Mouse (Mus musculus): ENCODE data around the gene Cxcr6. TPM values are rescaled to one million over a fixed set of nuclear protein-coding genes. Genes with fewer than 3 reads are reported as not detected.

The Cxcr6 gene
- polyA plus RNA-seq, 1 experiment, result not detected

GRCm38 (mm10) chr9:123845120-123845519 is 38.8 kb downstream of the Cxcr6 start:
- no peak for TF ChIP-seq TAL1 (IDR thresholded peaks at IDR 0.05; ENCODE audit: low read length)
- H3K9me3 ChIP-seq (ENCODE audit: control insufficient read depth, low read length), result no peaks in the 10 kb centered on the region
- no peaks in the 10 kb centered on the region for H3K27me3 ChIP-seq (ENCODE audit: control insufficient read depth)
- H3K4me3 ChIP-seq (replicated peaks), result no peak overlapping the region
- H3K36me3 ChIP-seq (ENCODE audit: control insufficient read depth), result peaks cover 26% of the 10 kb centered on the region
- H3K4me1 ChIP-seq (ENCODE audit: control insufficient read depth), result peaks cover 55% of the 10 kb centered on the region

- Histone ChIP-seq H3K4me3 (replicated peaks) (no peak overlapping the region), H3K36me3 (ENCODE audit: control insufficient read depth) (peaks cover 15% of the 10 kb centered on the region), H3K27me3 (ENCODE audit: control insufficient read depth) (no peaks in the 10 kb centered on the region), H3K9me3 (ENCODE audit: control insufficient read depth, low read length) (no peaks in the 10 kb centered on the region), H3K4me1 (ENCODE audit: control insufficient read depth) (peaks cover 66% of the 10 kb centered on the region)
- TF ChIP-seq TAL1 (IDR thresholded peaks at IDR 0.05; ENCODE audit: low read length), result no peak
- peak; percentile 22; the same call in 1 of the 2 replicates for TF ChIP-seq GATA1 (IDR thresholded peaks at IDR 0.05; ENCODE audit: low read length)
These were observed 40.2 kb downstream of the Cxcr6 start for GRCm38 (mm10) chr9:123846490-123846889.

- H3K4me3 ChIP-seq (replicated peaks), result peak overlapping the region; percentile 78
- TF ChIP-seq GATA1 (IDR thresholded peaks at IDR 0.05; ENCODE audit: low read length) (no peak), TAL1 (IDR thresholded peaks at IDR 0.05; ENCODE audit: low read length) (no peak)
- H3K4me1 ChIP-seq (ENCODE audit: control insufficient read depth), result peaks cover 64% of the 10 kb centered on the region
- no peaks in the 10 kb centered on the region; the same call in 1 of the 2 replicates for H3K36me3 ChIP-seq (ENCODE audit: control insufficient read depth)
- no peaks in the 10 kb centered on the region for H3K27me3 ChIP-seq (ENCODE audit: control insufficient read depth)
- H3K9me3 ChIP-seq (ENCODE audit: control insufficient read depth, low read length), result no peaks in the 10 kb centered on the region
These were observed 43.9 kb downstream of the Cxcr6 start for GRCm38 (mm10) chr9:123849976-123850695.

GRCm38 (mm10) chr9:123850705-123851061 is 44.4 kb downstream of the Cxcr6 start:
- TF ChIP-seq GATA1 (IDR thresholded peaks at IDR 0.05; ENCODE audit: low read length), result no peak
- TF ChIP-seq TAL1 (IDR thresholded peaks at IDR 0.05; ENCODE audit: low read length), result no peak
- no peaks in the 10 kb centered on the region for H3K9me3 ChIP-seq (ENCODE audit: control insufficient read depth, low read length)
- peaks cover 58% of the 10 kb centered on the region for H3K4me1 ChIP-seq (ENCODE audit: control insufficient read depth)
- H3K36me3 ChIP-seq (ENCODE audit: control insufficient read depth), result no peaks in the 10 kb centered on the region; the same call in 1 of the 2 replicates
- peak overlapping the region; percentile 78 for H3K4me3 ChIP-seq (replicated peaks)
- no peaks in the 10 kb centered on the region; the same call in none of the 2 replicates for H3K27me3 ChIP-seq (ENCODE audit: control insufficient read depth)

GRCm38 (mm10) chr9:123851062-123851712 is 44.9 kb downstream of the Cxcr6 start:
- no peak for TF ChIP-seq TAL1 (IDR thresholded peaks at IDR 0.05; ENCODE audit: low read length)
- TF ChIP-seq GATA1 (IDR thresholded peaks at IDR 0.05; ENCODE audit: low read length), result no peak
- H3K4me1 ChIP-seq (ENCODE audit: control insufficient read depth), result peaks cover 53% of the 10 kb centered on the region
- H3K9me3 ChIP-seq (ENCODE audit: control insufficient read depth, low read length), result no peaks in the 10 kb centered on the region
- H3K36me3 ChIP-seq (ENCODE audit: control insufficient read depth), result no peaks in the 10 kb centered on the region; the same call in 1 of the 2 replicates
- peak overlapping the region; percentile 78 for H3K4me3 ChIP-seq (replicated peaks)
- H3K27me3 ChIP-seq (ENCODE audit: control insufficient read depth), result peaks cover 4% of the 10 kb centered on the region

GRCm38 (mm10) chr9:123851713-123852448 is 45.6 kb downstream of the Cxcr6 start, which contains the start of gene Fyco1:
Fyco1 (minus strand) TSS chr9:123851899.
- Histone ChIP-seq H3K9me3 (ENCODE audit: control insufficient read depth, low read length) (no peaks in the 10 kb centered on the region), H3K36me3 (ENCODE audit: control insufficient read depth) (no peaks in the 10 kb centered on the region; the same call in 1 of the 2 replicates), H3K4me3 (replicated peaks) (peak within 1 kb of the TSS; percentile 78), H3K4me1 (ENCODE audit: control insufficient read depth) (peaks cover 46% of the 10 kb centered on the region), H3K27me3 (ENCODE audit: control insufficient read depth) (peaks cover 4% of the 10 kb centered on the region)
- no peak for TF ChIP-seq TAL1 (IDR thresholded peaks at IDR 0.05; ENCODE audit: low read length)
- no peak for TF ChIP-seq GATA1 (IDR thresholded peaks at IDR 0.05; ENCODE audit: low read length)

- Histone ChIP-seq H3K4me3 (replicated peaks) (peak overlapping the region; percentile 78), H3K36me3 (ENCODE audit: control insufficient read depth) (no peaks in the 10 kb centered on the region; the same call in 1 of the 2 replicates), H3K4me1 (ENCODE audit: control insufficient read depth) (peaks cover 41% of the 10 kb centered on the region), H3K27me3 (ENCODE audit: control insufficient read depth) (peaks cover 4% of the 10 kb centered on the region), H3K9me3 (ENCODE audit: control insufficient read depth, low read length) (no peaks in the 10 kb centered on the region)
- no peak for TF ChIP-seq TAL1 (IDR thresholded peaks at IDR 0.05; ENCODE audit: low read length)
- TF ChIP-seq GATA1 (IDR thresholded peaks at IDR 0.05; ENCODE audit: low read length), result no peak
These were observed 46.4 kb downstream of the Cxcr6 start for GRCm38 (mm10) chr9:123852449-123853390.

GRCm38 (mm10) chr9:123856836-123857235 is 50.6 kb downstream of the Cxcr6 start:
- peaks cover 8% of the 10 kb centered on the region for H3K4me1 ChIP-seq (ENCODE audit: control insufficient read depth)
- no peak overlapping the region for H3K4me3 ChIP-seq (replicated peaks)
- H3K9me3 ChIP-seq (ENCODE audit: control insufficient read depth, low read length), result no peaks in the 10 kb centered on the region
- H3K36me3 ChIP-seq (ENCODE audit: control insufficient read depth), result no peaks in the 10 kb centered on the region
- peaks cover 4% of the 10 kb centered on the region for H3K27me3 ChIP-seq (ENCODE audit: control insufficient read depth)
- TF ChIP-seq TAL1 (IDR thresholded peaks at IDR 0.05; ENCODE audit: low read length), result no peak

Other genes with a start within 250 kb of the Cxcr6 start
- 0.29 TPM in 1 of 2 replicates, not detected in the other for gene Slc6a20b, start 173.9 kb upstream of the Cxcr6 start, polyA plus RNA-seq (2012)
- 0.01 TPM in 1 of 2 replicates, not detected in the other for gene Ccr9, start 128.0 kb upstream of the Cxcr6 start, polyA plus RNA-seq (2012)
- gene Slc6a20a, start 127.6 kb upstream of the Cxcr6 start, polyA plus RNA-seq (2012), result 0.23 and 0.45 TPM in 2 replicates
- 0.10 and 0.38 TPM in 2 replicates for gene Lztfl1, start 88.8 kb upstream of the Cxcr6 start, polyA plus RNA-seq (2012)
- 0.07 and 0.08 TPM in 2 replicates for gene Fyco1, start 45.4 kb downstream of the Cxcr6 start, polyA plus RNA-seq (2012)
- not detected in 2 replicates for gene Xcr1, start 55.6 kb downstream of the Cxcr6 start, polyA plus RNA-seq (2012)
- gene Ccr1, start 162.2 kb downstream of the Cxcr6 start, polyA plus RNA-seq (2012), result not detected in 2 replicates
- not detected in 2 replicates for gene Ccr1l1, start 171.9 kb downstream of the Cxcr6 start, polyA plus RNA-seq (2012)
- gene Ccr3, start 215.5 kb downstream of the Cxcr6 start, polyA plus RNA-seq (2012), result not detected in 2 replicates